Mouse (Mus musculus) adrenal gland (tissue): ENCODE results near the gene I0C0044D17Rik.

Experiments
- intact Hi-C: fragments of 180-260 bp; cut with DNase I; formaldehyde crosslinking; loops from one replicate; pipeline ENCODE4 v1.15.1; 2025

I0C0044D17Rik gene

DNA sequence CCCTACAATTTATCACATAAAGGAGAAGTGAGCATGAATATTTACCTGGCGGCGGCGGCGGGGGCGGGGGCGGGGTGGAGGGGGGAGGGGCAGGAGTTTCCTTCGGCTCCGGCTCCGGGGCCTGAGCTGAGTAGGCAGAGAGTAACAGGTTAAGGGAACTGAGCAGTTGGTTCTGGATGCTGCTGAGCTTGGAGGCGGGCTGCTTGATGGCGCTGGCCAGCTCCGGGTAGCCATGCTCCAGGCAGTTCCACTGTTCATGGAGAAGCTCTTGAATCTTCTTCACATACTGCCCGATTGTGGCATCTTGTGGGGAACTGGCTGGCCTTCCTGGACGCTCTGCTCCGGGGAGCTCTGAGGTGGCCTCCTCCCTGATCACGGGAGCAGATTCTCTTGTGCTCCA is 45.4 kb downstream of the I0C0044D17Rik start:
- intact Hi-C loops = no loop called here

DNA sequence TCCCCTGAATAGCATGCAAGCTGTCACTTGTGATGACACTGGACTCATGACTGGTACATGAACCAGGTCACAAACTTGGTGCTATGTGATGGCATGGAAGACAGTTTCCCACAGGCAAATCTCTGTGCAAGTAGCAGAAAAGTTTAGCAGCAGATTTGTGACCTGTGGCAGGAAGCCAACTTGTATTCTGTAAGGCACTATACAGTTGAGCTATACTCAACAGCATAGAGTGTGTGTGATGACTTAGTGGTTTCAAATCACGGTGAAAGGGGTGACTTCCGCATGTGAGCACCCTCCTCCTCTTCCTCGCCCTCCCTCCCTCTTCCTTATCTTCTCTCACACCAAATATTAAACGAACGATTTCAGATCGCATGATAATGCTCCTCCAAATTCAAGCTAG is 46.2 kb downstream of the I0C0044D17Rik start:
- intact Hi-C loops = no loop called here

DNA sequence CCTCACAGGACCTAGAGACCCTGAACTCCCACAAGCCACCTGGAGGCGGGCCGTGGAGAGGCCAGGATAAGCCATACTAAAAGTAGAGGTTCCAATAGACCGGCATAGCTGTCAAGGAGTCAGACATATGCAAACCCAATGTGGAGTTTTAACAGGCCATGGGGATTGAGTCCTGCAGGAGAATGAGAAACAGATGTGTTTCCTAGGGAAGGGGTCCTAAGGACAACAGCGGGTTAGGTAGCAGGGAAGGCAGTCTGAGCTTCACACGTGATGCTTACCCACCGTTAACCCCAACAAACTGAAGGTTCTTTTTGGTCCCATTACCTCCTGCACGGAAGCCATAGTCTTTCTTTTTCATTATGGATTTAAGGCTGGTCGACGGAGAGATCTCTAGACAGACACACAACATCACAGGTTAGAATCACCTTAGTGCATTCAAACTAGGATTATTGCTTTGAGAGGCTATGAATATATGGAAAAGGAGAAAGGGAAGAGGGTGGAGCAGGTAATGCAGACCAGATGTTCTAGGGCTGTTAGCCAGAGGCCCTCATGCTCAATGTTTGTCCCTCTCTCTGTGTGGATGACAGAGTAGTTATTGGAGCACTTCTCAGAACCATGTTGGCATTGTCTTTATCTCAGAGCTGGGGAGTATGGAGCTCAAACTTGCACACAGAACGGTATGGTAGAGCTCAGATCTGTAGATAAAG is 46.8 kb downstream of the I0C0044D17Rik start:
- intact Hi-C loops = no loop called here

DNA sequence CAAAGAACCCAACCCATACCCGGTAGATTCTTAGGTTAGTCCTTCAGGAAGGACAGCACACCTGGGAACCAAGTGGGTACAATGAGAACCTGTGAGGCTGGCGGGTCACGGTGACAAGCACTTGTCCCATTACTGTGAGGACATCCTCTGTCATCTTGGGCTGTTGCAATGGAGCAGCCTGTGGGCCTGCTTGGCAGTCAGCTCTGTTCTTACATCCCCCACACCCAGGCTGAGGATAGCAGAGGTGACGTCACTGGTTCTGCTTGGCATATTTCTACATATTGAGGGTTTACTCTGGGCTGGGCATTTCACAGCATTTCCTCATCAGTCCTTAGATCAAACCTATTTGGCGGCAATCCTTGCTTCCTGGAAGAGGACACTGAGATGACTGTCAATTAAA is 49.9 kb downstream of the I0C0044D17Rik start:
- intact Hi-C loops = no loop called here
